Mouse (Mus musculus) lung, postnatal 4 days (tissue): ENCODE measurements around the gene Nudt9.
"Not testable (repeated sequence)": the region's sequence is repeated elsewhere in the genome, so short reads cannot be mapped to it uniquely, and the experiment has no call there.

Experiments
- DNase-seq, 2 experiments: peaks; one replicate each; pipeline ENCODE4 v3.0.0; 2021

The Nudt9 gene

GRCm38 (mm10) chr5:104046256-104047199, at the start of gene Nudt9:
Gene Nudt9 (plus strand): TSS chr5:104046306.
- peak; percentile 98 to 99 for DNase-seq

- DNase-seq, result no peak
These were observed 47.4 kb upstream of the Nudt9 start for GRCm38 (mm10) chr5:103998739-103999138.

GRCm38 (mm10) chr5:103999738-104000137, 46.4 kb upstream of the Nudt9 start:
- DNase-seq, result peak; percentile 73 to 86

GRCm38 (mm10) chr5:104002549-104003255, 43.4 kb upstream of the Nudt9 start:
- DNase-seq, result no peak

GRCm38 (mm10) chr5:104003256-104003931, 42.7 kb upstream of the Nudt9 start:
- DNase-seq, result peak in 1 of 2 experiments; percentile 48

- peak in 1 of 2 experiments; percentile 46 for DNase-seq
These were observed 42.2 kb upstream of the Nudt9 start for GRCm38 (mm10) chr5:104003955-104004354.

GRCm38 (mm10) chr5:104006811-104007210, 39.3 kb upstream of the Nudt9 start:
- no peak for DNase-seq

GRCm38 (mm10) chr5:104007801-104008200, 38.3 kb upstream of the Nudt9 start:
- DNase-seq, result no peak

- DNase-seq, result no peak
These were observed 36.7 kb upstream of the Nudt9 start for GRCm38 (mm10) chr5:104009421-104009820.

GRCm38 (mm10) chr5:104010261-104010660, 35.8 kb upstream of the Nudt9 start:
- no peak for DNase-seq

- DNase-seq, result no peak
These were observed 34.7 kb upstream of the Nudt9 start for GRCm38 (mm10) chr5:104011419-104011818.

GRCm38 (mm10) chr5:104021597-104022378, 24.3 kb upstream of the Nudt9 start, which contains the start of gene Hsd17b11:
Gene Hsd17b11 (minus strand): TSS chr5:104021919.
- peak; percentile 90 to 93 for DNase-seq

GRCm38 (mm10) chr5:104022558-104022957, 23.5 kb upstream of the Nudt9 start:
- DNase-seq, result no peak

- no peak for DNase-seq
These were observed 22.7 kb upstream of the Nudt9 start for GRCm38 (mm10) chr5:104023289-104024020.

- not testable (repeated sequence) for DNase-seq
These were observed 21.9 kb upstream of the Nudt9 start for GRCm38 (mm10) chr5:104024193-104024592.

GRCm38 (mm10) chr5:104024762-104025161, 21.3 kb upstream of the Nudt9 start:
- DNase-seq, result no peak

- no peak for DNase-seq
These were observed 20.8 kb upstream of the Nudt9 start for GRCm38 (mm10) chr5:104025245-104025854.

- no peak for DNase-seq
These were observed 13.5 kb upstream of the Nudt9 start for GRCm38 (mm10) chr5:104032434-104033097.

- no peak for DNase-seq
These were observed 11.0 kb upstream of the Nudt9 start for GRCm38 (mm10) chr5:104035066-104035465.

- no peak for DNase-seq
These were observed 10.3 kb upstream of the Nudt9 start for GRCm38 (mm10) chr5:104035824-104036223.
